Mouse (Mus musculus) C2C12 (cell line): ENCODE measurements around the gene Gm20388. TPM values are rescaled to one million over a fixed set of nuclear protein-coding genes. Genes with fewer than 3 reads are reported as not detected.
A peak's percentile ranks its signal among the peaks of the same experiment; 100 is the strongest.

Experiments
- H3K27me3 ChIP-seq: one replicate; pipeline ENCODE4 v1.6.1; 2011; ENCODE audit not compliant: control insufficient read depth, insufficient read depth, insufficient read length
- H3K36me3 ChIP-seq: one replicate; pipeline ENCODE4 v1.6.1; 2011; ENCODE audit not compliant: control insufficient read depth, insufficient read depth
- H3K4me3 ChIP-seq: one replicate; pipeline ENCODE4 v1.5.1; 2011; ENCODE audit warnings: mild to moderate bottlenecking, control low read depth; ENCODE audit not compliant: poor library complexity, insufficient read depth, severe bottlenecking
- H3K79me2 ChIP-seq: one replicate; pipeline ENCODE4 v1.6.1; 2011; ENCODE audit not compliant: control insufficient read depth, insufficient read depth
- H3K79me3 ChIP-seq: one replicate; pipeline ENCODE4 v1.6.1; 2011; ENCODE audit warnings: low read depth, control low read depth
- H3ac ChIP-seq: one replicate; pipeline ENCODE3; 2011; ENCODE audit warnings: low read depth; ENCODE audit not compliant: control insufficient read depth, insufficient read length
- CEBPB ChIP-seq: IDR thresholded peaks from one replicate; pipeline ENCODE4 v1.6.1; 2011; ENCODE audit warnings: low read depth, mild to moderate bottlenecking, control low read depth, moderate library complexity
- CTCF ChIP-seq: IDR thresholded peaks from one replicate; pipeline ENCODE4 v1.5.1; 2011; ENCODE audit not compliant: control insufficient read depth, insufficient read depth, insufficient read length
- FOSL1 ChIP-seq: IDR thresholded peaks from one replicate; pipeline ENCODE4 v1.8.0; 2011; ENCODE audit warnings: mild to moderate bottlenecking, low read length; ENCODE audit not compliant: poor library complexity, insufficient read depth, severe bottlenecking
- MAX ChIP-seq: IDR thresholded peaks from one replicate; pipeline ENCODE4 v1.6.1; 2011; ENCODE audit warnings: mild to moderate bottlenecking, control low read depth
- MYOD1 ChIP-seq: IDR thresholded peaks from one replicate; pipeline ENCODE4 v1.6.1; 2011; ENCODE audit warnings: low read depth; ENCODE audit not compliant: control insufficient read depth, insufficient read length
- MYOG ChIP-seq: IDR thresholded peaks from one replicate; pipeline ENCODE4 v1.6.1; 2011; ENCODE audit not compliant: control insufficient read depth, insufficient read length; ENCODE audit errors: extremely low read depth
- USF1 ChIP-seq: IDR thresholded peaks from one replicate; pipeline ENCODE4 v1.6.1; 2011; ENCODE audit warnings: low read depth, mild to moderate bottlenecking, control low read depth, moderate library complexity
- polyA plus RNA-seq: library from polyadenylated mRNA; unstranded; fragments of >200 nt; fragmentation: generic; extraction: Trizol; gene quantifications from one replicate; pipeline ENCODE4 v1.2.1, GENCODE M21; 2012; ENCODE audit warnings: missing spikeins

Gene Gm20388
- polyA plus RNA-seq, 1 experiment: 15.0 TPM

GRCm38 (mm10) chr8:124317191-124317682 lies 4406.6 kb downstream of the Gm20388 start:
- peaks cover 37% of the 10 kb centered on the region for H3K79me2 ChIP-seq
- H3K27me3 ChIP-seq: no peaks in the 10 kb centered on the region
- no peak for TF ChIP-seq MAX
- peaks cover 4% of the 10 kb centered on the region for H3K79me3 ChIP-seq
- peaks cover 6% of the 10 kb centered on the region for H3K36me3 ChIP-seq
- peak overlapping the region; percentile 23 for H3ac ChIP-seq
- no peak overlapping the region for H3K4me3 ChIP-seq

DNA sequence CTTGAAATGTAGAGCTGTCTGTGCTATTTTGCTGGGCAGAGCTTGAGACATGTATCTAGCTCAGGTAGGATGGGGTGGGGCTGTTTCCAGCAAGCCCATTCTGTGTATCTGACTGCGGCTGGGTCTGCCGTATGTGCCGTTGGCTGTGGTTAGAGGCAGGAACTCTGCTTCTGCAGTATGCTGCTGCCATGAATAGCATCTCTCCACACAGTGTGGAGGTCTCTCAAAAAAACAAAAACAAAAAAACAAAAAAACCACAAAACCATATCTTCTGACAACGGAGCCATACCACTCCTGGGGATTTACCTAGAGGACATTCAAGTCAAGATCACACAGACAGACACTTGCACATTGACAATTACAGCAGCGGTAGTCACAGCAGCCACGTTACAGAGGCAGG lies 4407.2 kb downstream of the Gm20388 start:
- H3K79me2 ChIP-seq: peaks cover 37% of the 10 kb centered on the region
- H3K27me3 ChIP-seq: no peaks in the 10 kb centered on the region
- H3K36me3 ChIP-seq: peaks cover 9% of the 10 kb centered on the region

GRCm38 (mm10) chr8:124318612-124319315 lies 4408.1 kb downstream of the Gm20388 start:
- Histone ChIP-seq H3ac (no peak overlapping the region), H3K79me2 (peaks cover 31% of the 10 kb centered on the region), H3K27me3 (no peaks in the 10 kb centered on the region), H3K79me3 (peaks cover 4% of the 10 kb centered on the region), H3K4me3 (no peak overlapping the region), H3K36me3 (peaks cover 9% of the 10 kb centered on the region)
- TF ChIP-seq CTCF: no peak
- no peak for TF ChIP-seq CEBPB
- TF ChIP-seq MYOG: no peak
- no peak for TF ChIP-seq FOSL1
- TF ChIP-seq USF1: no peak
- TF ChIP-seq MAX: no peak
- TF ChIP-seq MYOD1: no peak

More for the DNA sequence above, 4407.2 kb downstream of the Gm20388 start:
- peaks cover 4% of the 10 kb centered on the region for H3K79me3 ChIP-seq
- no peak overlapping the region for H3ac ChIP-seq
- TF ChIP-seq CEBPB (no peak), MYOD1 (no peak), CTCF (no peak), FOSL1 (no peak), MYOG (no peak), USF1 (no peak), MAX (no peak)
- no peak overlapping the region for H3K4me3 ChIP-seq

DNA sequence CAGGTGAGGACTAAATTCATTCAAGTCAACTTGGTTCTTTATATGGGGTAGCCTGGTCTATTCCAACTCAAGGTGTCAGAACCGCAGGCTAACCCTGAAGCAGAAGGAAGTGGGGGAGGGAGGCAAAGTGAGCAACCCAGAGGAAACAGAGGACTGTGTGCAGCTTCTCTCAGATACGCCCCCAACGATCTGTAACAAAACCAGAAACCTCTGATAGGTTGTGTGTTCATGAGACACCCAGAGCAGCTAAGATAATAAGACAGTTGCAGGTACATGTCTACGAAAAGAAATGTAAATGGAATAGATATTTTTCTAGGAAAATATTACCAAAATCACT lies 4408.6 kb downstream of the Gm20388 start:
- peaks cover 10% of the 10 kb centered on the region for H3K36me3 ChIP-seq
- H3K79me2 ChIP-seq: peaks cover 28% of the 10 kb centered on the region
- no peak overlapping the region for H3K4me3 ChIP-seq
- H3ac ChIP-seq: no peak overlapping the region
- H3K79me3 ChIP-seq: peaks cover 3% of the 10 kb centered on the region
- TF ChIP-seq MYOG: no peak
- no peak for TF ChIP-seq CEBPB
- no peak for TF ChIP-seq MYOD1
- TF ChIP-seq FOSL1: no peak
- no peak for TF ChIP-seq MAX
- no peak for TF ChIP-seq USF1
- TF ChIP-seq CTCF: no peak
- H3K27me3 ChIP-seq: no peaks in the 10 kb centered on the region

GRCm38 (mm10) chr8:124321227-124321840 lies 4410.7 kb downstream of the Gm20388 start:
- no peaks in the 10 kb centered on the region for H3K27me3 ChIP-seq
- no peak overlapping the region for H3ac ChIP-seq
- H3K79me2 ChIP-seq: peaks cover 16% of the 10 kb centered on the region
- H3K79me3 ChIP-seq: peaks cover 2% of the 10 kb centered on the region
- TF ChIP-seq MYOG: no peak
- TF ChIP-seq CTCF: no peak
- TF ChIP-seq MAX: no peak
- TF ChIP-seq CEBPB: no peak
- TF ChIP-seq MYOD1: no peak
- TF ChIP-seq USF1: no peak
- TF ChIP-seq FOSL1: no peak
- no peak overlapping the region for H3K4me3 ChIP-seq
- peaks cover 22% of the 10 kb centered on the region for H3K36me3 ChIP-seq

- peaks cover 2% of the 10 kb centered on the region for H3K79me3 ChIP-seq
- no peaks in the 10 kb centered on the region for H3K27me3 ChIP-seq
- no peak overlapping the region for H3K4me3 ChIP-seq
- H3ac ChIP-seq: no peak overlapping the region
- H3K79me2 ChIP-seq: peaks cover 4% of the 10 kb centered on the region
- TF ChIP-seq MYOG: no peak
- TF ChIP-seq USF1: no peak
- TF ChIP-seq MYOD1: no peak
- no peak for TF ChIP-seq FOSL1
- no peak for TF ChIP-seq MAX
- no peak for TF ChIP-seq CEBPB
- TF ChIP-seq CTCF: no peak
- peaks cover 41% of the 10 kb centered on the region for H3K36me3 ChIP-seq
These were observed 4412.7 kb downstream of the Gm20388 start for GRCm38 (mm10) chr8:124323356-124323755.
